Mouse (Mus musculus) E14TG2a.4 (cell line): Measurements from ENCODE around the gene Rpl9-ps6.
"Not testable (repeated sequence)": the region's sequence is repeated elsewhere in the genome, so short reads cannot be mapped to it uniquely, and the experiment has no call there.

Source experiments
- H3K27me3 ChIP-seq: 2 replicates; pipeline ENCODE4 v1.6.1; 2014; ENCODE audit warnings: low read length, control low read depth; ENCODE audit not compliant: insufficient read depth
- H3K36me3 ChIP-seq: 2 replicates; pipeline ENCODE4 v1.6.1; 2014; ENCODE audit warnings: low read length, control low read depth; ENCODE audit not compliant: insufficient read depth
- H3K4me1 ChIP-seq: replicated peaks from 2 replicates; pipeline ENCODE4 v1.6.1; 2014; ENCODE audit warnings: low read depth, low read length, control low read depth
- H3K4me3 ChIP-seq: replicated peaks from 2 replicates; pipeline ENCODE4 v1.5.1; 2014; ENCODE audit warnings: mild to moderate bottlenecking, low read length
- H3K9me3 ChIP-seq: 2 replicates; pipeline ENCODE4 v1.6.1; 2014; ENCODE audit warnings: low read length, control low read depth
- CTCF ChIP-seq: conservative IDR thresholded peaks from 2 replicates; pipeline ENCODE4 v1.5.1; 2014; ENCODE audit warnings: low read length
- NANOG ChIP-seq: IDR thresholded peaks from 2 replicates; pipeline ENCODE4 v1.6.1; 2014; ENCODE audit warnings: borderline replicate concordance, low read length, mixed read lengths
- POU5F1 ChIP-seq: IDR thresholded peaks from 2 replicates; pipeline ENCODE4 v1.6.1; 2014; ENCODE audit warnings: low read length, borderline replicate concordance

Rpl9-ps6 gene

GRCm38 (mm10) chr19:32470059-32470497 lies 3.7 kb upstream of the Rpl9-ps6 start:
- TF ChIP-seq POU5F1 (no peak), CTCF (peak; percentile 99)
- Histone ChIP-seq H3K36me3 (no peaks in the 10 kb centered on the region), H3K27me3 (no peaks in the 10 kb centered on the region), H3K9me3 (no peaks in the 10 kb centered on the region), H3K4me3 (no peak overlapping the region), H3K4me1 (no peaks in the 10 kb centered on the region)

GRCm38 (mm10) chr19:32467325-32467724 lies 947 bp upstream of the Rpl9-ps6 start:
- Histone ChIP-seq H3K9me3 (no peaks in the 10 kb centered on the region), H3K4me3 (no peak overlapping the region), H3K27me3 (no peaks in the 10 kb centered on the region), H3K4me1 (no peaks in the 10 kb centered on the region), H3K36me3 (no peaks in the 10 kb centered on the region)
- TF ChIP-seq CTCF, result no peak
- TF ChIP-seq NANOG, result no peak
- TF ChIP-seq POU5F1, result no peak

- no peaks in the 10 kb centered on the region for H3K27me3 ChIP-seq
- TF ChIP-seq CTCF (no peak), NANOG (no peak), POU5F1 (no peak)
- no peak overlapping the region for H3K4me3 ChIP-seq
These were observed 1.1 kb downstream of the Rpl9-ps6 start for GRCm38 (mm10) chr19:32465228-32465627.

GRCm38 (mm10) chr19:32463037-32463436 lies 3.3 kb downstream of the Rpl9-ps6 start:
- H3K36me3 ChIP-seq, result no peaks in the 10 kb centered on the region
- no peaks in the 10 kb centered on the region for H3K27me3 ChIP-seq
- no peak overlapping the region for H3K4me3 ChIP-seq
- no peaks in the 10 kb centered on the region for H3K4me1 ChIP-seq
- no peak for TF ChIP-seq CTCF
- no peaks in the 10 kb centered on the region for H3K9me3 ChIP-seq

More at GRCm38 (mm10) chr19:32465228-32465627, 1.1 kb downstream of the Rpl9-ps6 start:
- Histone ChIP-seq H3K36me3 (no peaks in the 10 kb centered on the region), H3K9me3 (no peaks in the 10 kb centered on the region), H3K4me1 (no peaks in the 10 kb centered on the region)

- H3K4me3 ChIP-seq, H3K4me1 ChIP-seq, H3K27me3 ChIP-seq, H3K9me3 ChIP-seq, H3K36me3 ChIP-seq: not testable (repeated sequence)
These were observed 8.7 kb downstream of the Rpl9-ps6 start for GRCm38 (mm10) chr19:32457631-32458030.

- H3K27me3 ChIP-seq, result no peaks in the 10 kb centered on the region
- no peak overlapping the region for H3K4me3 ChIP-seq
- H3K9me3 ChIP-seq, result no peaks in the 10 kb centered on the region
- no peak for TF ChIP-seq CTCF
- TF ChIP-seq NANOG, result no peak
- TF ChIP-seq POU5F1, result no peak
- H3K4me1 ChIP-seq, result no peaks in the 10 kb centered on the region
- H3K36me3 ChIP-seq, result no peaks in the 10 kb centered on the region
These were observed 9.6 kb downstream of the Rpl9-ps6 start for GRCm38 (mm10) chr19:32456744-32457143.

- TF ChIP-seq POU5F1, result no peak
These were observed 14.1 kb downstream of the Rpl9-ps6 start for GRCm38 (mm10) chr19:32452231-32452630.

GRCm38 (mm10) chr19:32448931-32449330 lies 17.4 kb downstream of the Rpl9-ps6 start:
- TF ChIP-seq CTCF, result no peak
- TF ChIP-seq NANOG, result no peak
- no peak for TF ChIP-seq POU5F1
- Histone ChIP-seq H3K27me3 (no peaks in the 10 kb centered on the region), H3K9me3 (peaks cover 3% of the 10 kb centered on the region; the same call in 1 of the 2 replicates), H3K4me1 (no peaks in the 10 kb centered on the region), H3K36me3 (no peaks in the 10 kb centered on the region), H3K4me3 (no peak overlapping the region)

More at GRCm38 (mm10) chr19:32452231-32452630, 14.1 kb downstream of the Rpl9-ps6 start:
- Histone ChIP-seq H3K4me3 (no peak overlapping the region), H3K36me3 (no peaks in the 10 kb centered on the region), H3K27me3 (no peaks in the 10 kb centered on the region), H3K4me1 (no peaks in the 10 kb centered on the region), H3K9me3 (no peaks in the 10 kb centered on the region)

GRCm38 (mm10) chr19:32441568-32441967 lies 24.8 kb downstream of the Rpl9-ps6 start:
- Histone ChIP-seq H3K4me1 (peaks cover 10% of the 10 kb centered on the region; the same call in 1 of the 2 replicates), H3K27me3 (no peaks in the 10 kb centered on the region), H3K36me3 (no peaks in the 10 kb centered on the region), H3K4me3 (no peak overlapping the region), H3K9me3 (peaks cover 7% of the 10 kb centered on the region)
- TF ChIP-seq POU5F1 (no peak), CTCF (peak; percentile 59)

GRCm38 (mm10) chr19:32439356-32439755 lies 27.0 kb downstream of the Rpl9-ps6 start:
- H3K9me3 ChIP-seq, result peaks cover 4% of the 10 kb centered on the region
- no peaks in the 10 kb centered on the region for H3K36me3 ChIP-seq
- no peaks in the 10 kb centered on the region for H3K27me3 ChIP-seq
- TF ChIP-seq NANOG, result no peak
- TF ChIP-seq CTCF, result no peak
- TF ChIP-seq POU5F1, result no peak
- peaks cover 10% of the 10 kb centered on the region; the same call in 1 of the 2 replicates for H3K4me1 ChIP-seq
- no peak overlapping the region for H3K4me3 ChIP-seq
